Mouse (Mus musculus) hindbrain, embryonic 11.5 days (tissue): Measurements from ENCODE around the gene Fam129b. TPM values are rescaled to one million over a fixed set of nuclear protein-coding genes. Genes with fewer than 3 reads are reported as not detected.

Experiments used
- ATAC-seq: fragments of 200-750 bp; cut with Nextera tagmentation; 2 replicates; pipeline ENCODE4 v1.8.0; 2017; ENCODE audit warnings: mild to moderate bottlenecking, moderate TSS enrichment, moderate library complexity; ENCODE audit not compliant: low FRiP score
- DNase-seq: peaks from one replicate; pipeline ENCODE4 v3.0.0-alpha.2; 2015; ENCODE audit warnings: low spot score
- H3K27ac ChIP-seq: fragments of 300-500 bp; sonication (generic); 2 replicates; pipeline ENCODE4 v1.5.1; 2014; ENCODE audit warnings: mild to moderate bottlenecking, low read depth, low read length
- H3K27me3 ChIP-seq: fragments of 300-500 bp; sonication (generic); 2 replicates; pipeline ENCODE4 v1.6.1; 2014; ENCODE audit warnings: mild to moderate bottlenecking, low read length, moderate library complexity, mixed read lengths; ENCODE audit not compliant: control insufficient read depth, insufficient read depth
- H3K36me3 ChIP-seq: fragments of 300-500 bp; sonication (generic); 2 replicates; pipeline ENCODE4 v1.6.1; 2014; ENCODE audit warnings: mild to moderate bottlenecking, low read length, moderate library complexity, mixed read lengths; ENCODE audit not compliant: control insufficient read depth, insufficient read depth
- H3K4me1 ChIP-seq: fragments of 300-500 bp; sonication (generic); replicated peaks from 2 replicates; pipeline ENCODE4 v1.6.1; 2014; ENCODE audit warnings: low read length, mixed read lengths; ENCODE audit not compliant: control insufficient read depth, insufficient read depth
- H3K4me2 ChIP-seq: fragments of 300-500 bp; sonication (generic); replicated peaks from 2 replicates; pipeline ENCODE4 v1.6.1; 2014; ENCODE audit warnings: mild to moderate bottlenecking, low read depth, low read length
- H3K4me3 ChIP-seq: fragments of 300-500 bp; sonication (generic); 2 replicates; pipeline ENCODE4 v1.5.1; 2014; ENCODE audit warnings: low read depth, low read length
- H3K9ac ChIP-seq: fragments of 300-500 bp; sonication (generic); 2 replicates; pipeline ENCODE4 v1.6.1; 2014; ENCODE audit warnings: low read depth, low read length
- H3K9me3 ChIP-seq: fragments of 300-500 bp; sonication (generic); 2 replicates; pipeline ENCODE4 v1.6.1; 2016; ENCODE audit warnings: low read length; ENCODE audit not compliant: control insufficient read depth
- WGBS: fragments of 180-500 bp; shearing (Covaris S2); extraction: QIAGEN DNeasy Blood & Tissue Kit; methylation state at CpG from one replicate; pipeline ENCODE4 v1.1.7; 2014; 5-methylcytosine and 5-hydroxymethylcytosine counted together
- polyA plus RNA-seq: library from polyadenylated mRNA; unstranded; fragments of >200 nt; fragmentation: Nextera tagmentation; extraction: Ambion mirVana; gene quantifications from 2 replicates; pipeline ENCODE4 v1.2.1, GENCODE M21; 2014

Fam129b gene
- polyA plus RNA-seq, 1 experiment from 2014 or later, result 11.6 TPM

DNA sequence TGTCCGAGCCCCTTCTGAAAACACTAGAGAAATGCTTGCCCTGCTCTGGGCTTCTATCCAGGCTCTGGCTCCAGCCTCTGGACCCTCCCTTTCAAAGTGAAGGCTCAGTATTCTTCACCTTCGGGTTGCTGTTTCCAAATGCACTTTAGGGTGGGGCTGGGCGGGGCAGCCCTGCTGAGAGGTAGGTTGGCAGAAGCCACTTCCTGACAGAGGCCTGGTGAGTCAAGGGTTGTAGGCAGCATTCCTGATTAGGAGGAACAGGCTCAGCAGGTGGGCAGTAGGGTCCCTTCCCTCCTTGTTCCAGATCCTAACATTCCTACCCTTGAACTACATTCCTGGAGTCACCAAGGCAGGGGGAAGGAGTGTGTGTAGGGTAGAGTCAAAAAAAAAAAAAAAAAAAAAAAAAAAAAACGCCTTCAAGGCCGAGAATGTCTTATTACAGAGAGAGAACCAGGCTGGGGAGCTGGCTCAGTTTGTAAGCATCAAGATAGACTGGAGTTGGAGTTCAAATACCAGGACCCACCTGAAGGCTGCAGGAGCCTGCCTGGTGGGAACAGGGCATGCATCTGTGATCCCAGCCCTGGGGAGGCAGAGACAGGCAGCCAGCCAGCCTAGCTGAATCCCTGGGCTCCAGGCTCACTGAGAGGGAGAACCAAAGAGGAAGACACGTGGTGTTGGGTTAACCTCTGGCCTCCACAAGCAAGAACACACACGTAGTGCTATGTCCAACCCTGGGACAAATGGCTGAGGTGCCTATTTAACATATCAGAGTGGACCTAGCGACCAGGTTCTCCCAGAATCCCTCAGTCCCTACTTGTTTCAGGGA, 5.4 kb upstream of the Fam129b start:
- no peak overlapping the region for H3K4me2 ChIP-seq
- ATAC-seq (no peak), DNase-seq (no peak)
- no peaks in the 10 kb centered on the region for H3K27me3 ChIP-seq
- H3K36me3 ChIP-seq, result no peaks in the 10 kb centered on the region
- 47% methylated on average over 8 of the region's 8 CpGs for WGBS
- H3K4me3 ChIP-seq, result no peak overlapping the region
- no peaks in the 10 kb centered on the region for H3K9me3 ChIP-seq
- no peak overlapping the region for H3K9ac ChIP-seq
- H3K27ac ChIP-seq, result no peak overlapping the region
- peaks cover 6% of the 10 kb centered on the region for H3K4me1 ChIP-seq

DNA sequence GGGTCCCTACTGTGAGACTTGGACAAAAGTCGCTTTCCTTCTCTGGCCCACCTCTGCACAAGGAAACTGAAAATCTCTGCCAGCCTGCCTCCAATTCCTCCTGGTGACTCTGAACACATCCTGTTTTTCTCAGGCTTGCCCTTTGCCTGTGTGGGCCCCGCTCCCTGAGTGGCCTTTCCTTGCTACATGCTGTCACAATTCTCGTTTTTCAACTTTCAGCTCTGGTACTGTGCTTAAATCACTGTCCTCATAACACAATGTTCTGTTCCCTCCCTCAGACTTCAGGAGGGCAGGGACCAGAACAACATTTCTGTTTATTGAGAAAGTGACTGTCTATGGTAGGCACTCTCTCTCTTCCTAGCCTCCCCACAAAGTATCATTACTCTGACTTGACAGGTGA, 1.8 kb upstream of the Fam129b start:
- no peaks in the 10 kb centered on the region for H3K36me3 ChIP-seq
- no peak overlapping the region for H3K4me3 ChIP-seq
- H3K4me2 ChIP-seq, result no peak overlapping the region
- 71% methylated on average over 3 of the region's 3 CpGs for WGBS
- H3K9ac ChIP-seq, result no peak overlapping the region
- H3K9me3 ChIP-seq, result no peaks in the 10 kb centered on the region
- H3K27me3 ChIP-seq, result no peaks in the 10 kb centered on the region
- H3K27ac ChIP-seq, result peak overlapping the region; percentile 13; the same call in 1 of the 2 replicates
- DNase-seq (no peak), ATAC-seq (no peak)
- H3K4me1 ChIP-seq, result peaks cover 17% of the 10 kb centered on the region

DNA sequence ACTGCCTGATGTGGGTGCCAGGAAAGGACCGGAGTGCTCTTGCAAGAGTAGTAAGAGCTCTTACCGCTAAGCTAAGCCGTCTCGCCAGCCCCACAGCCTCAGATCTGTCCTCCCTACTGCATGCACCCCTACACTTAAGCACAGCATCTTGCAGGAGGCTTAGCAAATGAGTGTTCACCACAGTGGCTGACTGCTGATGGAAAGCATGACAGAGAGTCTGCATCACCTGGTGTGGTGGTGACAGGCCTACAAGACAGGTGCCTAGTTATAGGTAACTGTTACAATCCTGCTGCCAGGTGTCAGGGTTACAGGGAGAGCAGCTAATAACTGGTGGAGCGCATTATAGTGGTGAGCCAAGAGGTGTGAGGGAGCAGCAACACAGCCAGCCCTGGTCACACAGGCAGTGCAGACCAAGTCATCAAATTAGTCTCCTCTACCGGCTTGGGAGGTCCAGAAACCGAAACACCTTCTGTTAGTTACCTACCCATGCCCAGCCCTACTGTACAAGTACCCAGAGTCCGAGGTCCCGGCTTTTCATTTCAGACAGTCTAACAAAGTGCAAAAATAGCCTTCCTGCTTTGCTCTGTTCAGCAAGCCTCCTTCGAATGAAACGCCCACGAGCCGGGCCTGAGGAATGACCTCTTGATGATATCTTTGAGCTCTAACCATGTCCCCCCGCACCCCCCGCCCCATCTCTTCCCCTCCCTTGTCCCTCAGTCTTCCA, 801 bp upstream of the Fam129b start:
- peak; percentile 13 for ATAC-seq
- WGBS, result 15% methylated on average over 15 of the region's 15 CpGs

DNA sequence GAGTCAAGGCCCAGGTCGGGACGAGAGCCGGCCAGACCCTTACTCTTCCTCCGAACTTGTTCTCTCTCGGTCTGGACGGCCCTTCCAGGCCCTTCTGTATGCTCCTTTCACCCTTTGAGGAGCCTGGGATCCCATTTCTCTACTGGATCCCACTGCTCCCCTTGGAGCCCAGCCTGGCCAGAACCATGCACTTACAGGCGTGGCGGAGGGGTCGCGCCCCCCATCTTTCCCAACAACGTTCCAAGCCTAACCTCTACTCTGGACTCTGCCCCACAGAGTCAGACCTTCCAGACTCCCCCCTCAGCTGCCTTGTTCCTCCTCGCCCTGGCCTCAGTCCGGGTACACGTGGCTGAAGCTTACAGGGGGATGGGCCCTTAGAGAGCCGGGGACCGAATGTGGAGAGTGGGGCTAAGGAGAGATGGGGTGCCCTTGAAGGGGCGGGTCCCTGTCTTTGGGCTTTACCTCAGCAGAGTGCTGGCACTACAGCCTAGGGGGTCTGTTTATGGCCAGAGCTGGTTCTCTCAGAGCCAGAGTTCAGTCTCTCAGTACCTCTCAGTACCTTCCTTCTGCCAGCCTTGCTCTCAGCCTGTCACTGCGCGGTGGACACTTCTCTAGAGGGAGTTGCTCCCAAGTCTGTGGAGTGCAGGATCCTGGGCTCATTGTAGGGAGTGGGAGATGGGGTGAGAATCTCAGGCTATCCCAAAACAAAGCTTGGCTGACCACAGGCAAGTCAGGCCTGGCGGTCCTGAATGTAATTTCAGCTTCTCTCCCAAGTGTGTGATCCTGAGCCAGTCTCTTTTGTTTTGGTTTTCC, 782 bp downstream of the Fam129b start:
- Histone ChIP-seq H3K4me3 (peak overlapping the region; percentile 69), H3K27ac (peak overlapping the region; percentile 88; the same call in 1 of the 2 replicates), H3K9ac (peak overlapping the region; percentile 96), H3K9me3 (no peaks in the 10 kb centered on the region), H3K4me1 (peaks cover 28% of the 10 kb centered on the region), H3K4me2 (peak overlapping the region; percentile 94), H3K36me3 (no peaks in the 10 kb centered on the region), H3K27me3 (no peaks in the 10 kb centered on the region)
- peak; percentile 38 for ATAC-seq
- 1% methylated on average over 20 of the region's 20 CpGs for WGBS
- no peak for DNase-seq

More for the DNA sequence above, 801 bp upstream of the Fam129b start:
- Histone ChIP-seq H3K4me2 (peak overlapping the region; percentile 94), H3K27me3 (no peaks in the 10 kb centered on the region), H3K27ac (peak overlapping the region; percentile 88), H3K36me3 (no peaks in the 10 kb centered on the region), H3K4me1 (peaks cover 17% of the 10 kb centered on the region), H3K9me3 (no peaks in the 10 kb centered on the region), H3K9ac (peak overlapping the region; percentile 96), H3K4me3 (peak overlapping the region; percentile 69)
- DNase-seq, result no peak

DNA sequence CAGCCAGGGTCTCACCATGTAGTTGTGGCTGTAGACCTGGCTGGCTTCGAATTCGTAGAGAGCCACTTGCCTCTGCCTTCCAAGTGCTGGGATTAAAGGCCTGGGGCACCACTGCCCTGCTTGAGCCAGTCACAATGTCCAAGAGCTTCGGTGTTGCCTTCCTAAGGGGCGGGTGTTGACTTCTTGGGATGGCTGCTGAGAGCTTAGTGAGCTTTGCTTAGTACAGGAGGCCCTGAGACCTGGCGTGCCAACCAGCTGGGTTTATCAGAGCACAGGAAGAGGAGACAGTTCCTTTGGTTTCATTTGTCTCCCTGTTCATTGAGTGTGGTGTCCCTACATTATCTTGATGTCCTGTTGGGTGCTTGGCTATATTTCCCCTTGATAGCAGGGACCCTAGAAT, 1.4 kb downstream of the Fam129b start:
- ATAC-seq (no peak), DNase-seq (no peak)
- Histone ChIP-seq H3K27ac (no peak overlapping the region), H3K4me2 (peak overlapping the region; percentile 94), H3K4me3 (peak overlapping the region; percentile 69), H3K9ac (peak overlapping the region; percentile 96; the same call in 1 of the 2 replicates), H3K27me3 (no peaks in the 10 kb centered on the region), H3K36me3 (no peaks in the 10 kb centered on the region), H3K4me1 (peaks cover 28% of the 10 kb centered on the region), H3K9me3 (no peaks in the 10 kb centered on the region)
- 39% methylated on average over 5 of the region's 5 CpGs for WGBS

DNA sequence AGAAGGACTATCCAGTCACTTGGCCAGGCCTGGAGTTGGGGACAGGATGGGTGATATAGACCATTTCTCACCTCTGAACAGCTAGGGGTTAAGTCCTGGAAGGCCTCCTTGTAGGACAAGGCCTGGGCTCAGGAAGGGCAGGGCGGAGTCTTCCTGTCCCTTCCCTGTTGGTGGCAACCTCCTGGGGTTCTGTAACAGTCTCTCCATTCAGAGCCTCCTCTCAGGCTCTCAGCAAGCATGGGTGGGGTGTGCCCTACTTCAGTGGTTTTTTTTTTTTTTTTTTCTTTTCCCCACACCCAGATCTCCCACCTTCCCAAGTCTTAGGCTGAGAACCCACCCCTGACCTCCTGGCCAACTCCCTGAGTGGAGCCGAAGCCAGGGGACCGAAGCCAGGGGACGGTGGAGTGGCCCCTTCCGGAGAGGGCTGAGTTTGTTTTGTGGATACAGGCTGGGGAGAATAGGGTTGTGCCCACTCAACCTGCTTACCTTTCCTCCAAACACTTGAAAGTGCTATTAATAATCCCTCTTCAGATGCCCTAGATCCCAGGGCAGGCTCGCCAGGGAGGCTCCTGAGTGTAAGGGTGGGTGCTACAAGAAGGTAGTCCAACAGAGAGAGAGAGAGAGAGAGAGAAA, 2.0 kb downstream of the Fam129b start:
- 0 out of 2 replicates have a peak overlapping the region, but pooled peaks have one; percentile 8 for H3K9ac ChIP-seq
- H3K9me3 ChIP-seq, result no peaks in the 10 kb centered on the region
- DNase-seq (no peak), ATAC-seq (no peak)
- H3K27ac ChIP-seq, result no peak overlapping the region
- H3K27me3 ChIP-seq, result no peaks in the 10 kb centered on the region
- H3K36me3 ChIP-seq, result no peaks in the 10 kb centered on the region
- H3K4me3 ChIP-seq, result peak overlapping the region; percentile 69
- 53% methylated on average over 6 of the region's 6 CpGs for WGBS
- H3K4me2 ChIP-seq, result peak overlapping the region; percentile 94
- peaks cover 28% of the 10 kb centered on the region for H3K4me1 ChIP-seq

DNA sequence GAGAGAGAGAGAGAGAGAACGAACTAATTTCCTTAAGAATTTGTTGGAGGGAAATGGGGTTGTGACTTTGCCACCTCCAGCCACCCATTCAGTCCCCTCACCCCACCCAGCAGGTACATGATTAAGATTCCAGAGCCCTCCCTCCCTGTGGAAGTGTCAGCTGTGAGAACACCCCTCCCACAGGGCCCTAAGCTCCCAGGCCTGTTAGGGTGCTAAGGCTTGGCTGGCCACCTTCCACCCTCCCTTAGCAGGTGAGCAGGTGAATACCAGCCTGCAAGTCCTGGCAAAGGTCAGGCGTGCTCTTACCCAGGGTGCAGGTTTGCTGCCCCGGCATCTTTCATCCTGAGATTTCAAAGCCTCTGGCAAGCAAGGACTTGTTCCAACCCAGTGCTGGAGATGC, 2.5 kb downstream of the Fam129b start:
- H3K27me3 ChIP-seq, result no peaks in the 10 kb centered on the region
- no peaks in the 10 kb centered on the region for H3K36me3 ChIP-seq
- ATAC-seq (no peak), DNase-seq (no peak)
- 62% methylated on average over 3 of the region's 3 CpGs for WGBS
- H3K27ac ChIP-seq, result no peak overlapping the region
- H3K4me2 ChIP-seq, result no peak overlapping the region
- H3K9me3 ChIP-seq, result no peaks in the 10 kb centered on the region
- no peak overlapping the region for H3K9ac ChIP-seq
- H3K4me1 ChIP-seq, result peaks cover 28% of the 10 kb centered on the region
- H3K4me3 ChIP-seq, result no peak overlapping the region

DNA sequence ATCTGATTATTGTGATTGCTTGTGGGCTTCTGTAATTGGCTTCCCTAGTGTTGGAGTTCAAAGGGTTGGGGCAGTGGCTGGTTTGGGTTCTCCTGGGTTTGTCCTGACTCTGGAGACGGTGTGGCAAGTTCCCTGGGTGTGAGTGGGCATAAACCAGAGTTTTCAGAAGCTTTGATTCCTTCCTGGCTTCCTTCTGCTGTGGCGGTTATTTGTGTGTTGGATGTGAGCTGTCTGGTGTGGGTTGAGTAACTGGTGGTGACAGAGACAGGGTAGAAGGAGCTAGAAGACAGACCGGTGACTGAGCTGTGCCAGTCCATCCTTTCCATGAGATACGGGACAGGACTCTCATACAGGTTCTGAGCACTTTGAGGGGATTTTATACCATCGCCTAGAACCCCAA, 3.7 kb downstream of the Fam129b start:
- Histone ChIP-seq H3K4me2 (no peak overlapping the region), H3K9me3 (no peaks in the 10 kb centered on the region), H3K36me3 (no peaks in the 10 kb centered on the region), H3K27me3 (no peaks in the 10 kb centered on the region), H3K4me3 (no peak overlapping the region), H3K9ac (no peak overlapping the region), H3K4me1 (peaks cover 28% of the 10 kb centered on the region), H3K27ac (no peak overlapping the region)
- WGBS, result 83% methylated on average over 5 of the region's 5 CpGs
- ATAC-seq (no peak), DNase-seq (no peak)
